Mouse (Mus musculus): ENCODE measurements at regions not wholly inside any gene's neighbourhood (a gene's known extent, or its start where the extent isn't known, plus 50 kb on each side); places are given as distances from the start of the nearest gene placed in this dataset.

DNA sequence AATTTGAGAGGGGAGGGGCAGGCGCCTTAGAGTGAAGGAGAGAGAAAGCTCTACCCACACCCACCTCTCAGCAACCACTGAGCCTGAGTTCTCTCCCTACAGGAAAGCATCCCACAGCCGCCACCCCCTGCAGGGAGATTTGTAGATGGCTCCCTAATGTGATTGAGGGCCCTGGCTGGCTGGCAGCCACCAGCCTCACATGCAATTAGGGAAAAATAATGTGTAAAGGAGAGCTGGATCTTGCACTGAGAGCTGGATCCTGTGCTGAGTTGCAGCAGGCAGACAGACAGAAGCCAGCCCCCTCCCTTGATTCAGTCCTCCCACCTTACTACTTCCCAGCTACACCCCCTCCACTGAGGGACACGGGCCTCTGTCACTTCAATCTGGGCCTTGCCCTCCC is 260.2 kb downstream of the Bcor start:
- TF ChIP-seq CTCF (IDR thresholded peaks at IDR 0.05; ENCODE audit: control insufficient read depth, insufficient read depth, insufficient replicate concordance, low read depth, low read length) = no peak
- no peak for TF ChIP-seq POLR2A (IDR thresholded peaks at IDR 0.05; ENCODE audit: control insufficient read depth, low read depth, low read length)

All from testis, adult 2 months (tissue).